Mouse (Mus musculus) forebrain, embryonic 14.5 days (tissue): ENCODE results near the gene Ubn1. TPM values are rescaled to one million over a fixed set of nuclear protein-coding genes. Genes with fewer than 3 reads are reported as not detected.

Experiments used
- ATAC-seq: fragments of 200-750 bp; cut with Nextera tagmentation; 2 replicates; pipeline ENCODE4 v1.8.0; 2017; ENCODE audit warnings: mild to moderate bottlenecking, moderate library complexity
- DNase-seq: peaks from one replicate; pipeline ENCODE4 v3.0.0-alpha.2; 2015; ENCODE audit warnings: low spot score
- H3K27ac ChIP-seq: fragments of 300-500 bp; sonication (generic); 2 replicates; pipeline ENCODE4 v1.5.1; 2014; ENCODE audit warnings: low read depth, mild to moderate bottlenecking, control low read depth, low read length, moderate library complexity
- H3K27me3 ChIP-seq: fragments of 300-500 bp; sonication (generic); replicated peaks from 2 replicates; pipeline ENCODE4 v1.6.1; 2014; ENCODE audit warnings: low read length, control low read depth, mixed read lengths; ENCODE audit not compliant: control insufficient read depth, insufficient read depth
- H3K36me3 ChIP-seq: fragments of 300-500 bp; sonication (generic); 2 replicates; pipeline ENCODE4 v1.6.1; 2014; ENCODE audit warnings: low read length, control low read depth; ENCODE audit not compliant: control insufficient read depth, insufficient read depth
- H3K4me1 ChIP-seq: fragments of 300-500 bp; sonication (generic); 2 replicates; pipeline ENCODE4 v1.6.1; 2014; ENCODE audit warnings: antibody characterized with exemption, low read length, control low read depth; ENCODE audit not compliant: control insufficient read depth, insufficient read depth
- H3K4me2 ChIP-seq: fragments of 300-500 bp; sonication (generic); 2 replicates; pipeline ENCODE4 v1.6.1; 2014; ENCODE audit warnings: mild to moderate bottlenecking, control low read depth, low read length
- H3K4me3 ChIP-seq: fragments of 300-500 bp; sonication (generic); 2 replicates; pipeline ENCODE4 v1.5.1; 2014; ENCODE audit warnings: low read depth, low read length, control low read depth
- H3K9ac ChIP-seq: fragments of 300-500 bp; sonication (generic); 2 replicates; pipeline ENCODE4 v1.6.1; 2014; ENCODE audit warnings: mild to moderate bottlenecking, low read length, control low read depth, moderate library complexity
- H3K9me3 ChIP-seq: fragments of 300-500 bp; sonication (generic); replicated peaks from 2 replicates; pipeline ENCODE4 v1.6.1; 2016; ENCODE audit warnings: low read length, control low read depth, mixed read lengths; ENCODE audit not compliant: control insufficient read depth
- WGBS: fragments of 180-500 bp; shearing (Covaris S2); extraction: QIAGEN DNeasy Blood & Tissue Kit; methylation state at CpG from one replicate; pipeline ENCODE4 v1.1.7; 2014; 5-methylcytosine and 5-hydroxymethylcytosine counted together
- polyA plus RNA-seq: library from polyadenylated mRNA; unstranded; fragments of >200 nt; fragmentation: Nextera tagmentation; extraction: Ambion mirVana; gene quantifications from 2 replicates; pipeline ENCODE4 v1.2.1, GENCODE M21; 2014

Gene Ubn1
- polyA plus RNA-seq, 1 experiment from 2014 or later, result 14.3 TPM

DNA sequence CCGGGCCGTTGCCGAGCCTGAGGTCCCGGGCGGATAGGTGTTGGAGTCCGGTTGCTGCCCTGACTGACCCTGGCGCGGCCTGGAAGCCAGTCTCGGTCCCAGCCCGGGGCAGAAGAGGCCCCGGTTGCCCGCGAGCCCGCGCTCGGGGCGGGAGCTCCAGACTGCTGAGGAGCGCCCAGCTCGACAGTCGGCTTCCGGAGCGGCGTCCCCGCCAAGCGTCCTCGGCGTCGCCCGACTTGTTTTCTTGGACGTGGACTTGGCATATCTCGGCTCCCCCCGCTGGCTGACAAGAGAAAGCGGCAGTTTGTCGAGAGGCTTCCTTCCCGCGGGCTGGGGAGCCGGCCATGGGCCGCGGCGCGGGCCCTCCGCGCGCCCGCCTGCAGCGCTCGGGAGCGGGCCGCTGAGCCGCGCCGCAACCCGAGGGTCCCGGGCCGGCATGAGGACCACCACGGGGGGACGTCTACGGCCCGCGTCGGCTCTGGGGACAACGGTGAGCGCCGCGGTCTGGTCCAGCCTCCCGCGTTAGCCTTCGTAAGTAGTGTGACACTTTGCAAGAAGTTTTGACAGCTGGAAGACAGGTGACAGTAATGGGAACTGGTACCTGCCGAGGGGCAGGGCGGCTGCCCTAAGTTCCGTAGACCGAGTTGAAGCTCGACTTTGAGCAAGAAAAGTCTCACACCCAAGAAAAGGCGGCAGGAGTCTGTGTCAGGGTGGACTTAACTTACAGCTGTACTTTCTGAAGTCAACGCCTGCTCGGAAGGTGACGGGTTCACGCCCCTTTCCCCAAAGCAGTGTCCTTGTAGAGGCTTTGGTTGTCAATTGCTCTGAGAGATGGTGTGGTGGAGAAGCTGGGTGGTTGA, 624 bp downstream of the Ubn1 start:
- Histone ChIP-seq H3K27me3 (no peaks in the 10 kb centered on the region), H3K4me2 (peak overlapping the region; percentile 97), H3K9ac (peak overlapping the region; percentile 91), H3K36me3 (peaks cover 39% of the 10 kb centered on the region), H3K4me3 (peak overlapping the region; percentile 96), H3K9me3 (no peaks in the 10 kb centered on the region), H3K4me1 (peaks cover 19% of the 10 kb centered on the region), H3K27ac (peak overlapping the region; percentile 94)
- ATAC-seq (peak; percentile 54), DNase-seq (peak; percentile 82)
- WGBS, result under 1% methylated on average over 73 of the region's 78 CpGs

DNA sequence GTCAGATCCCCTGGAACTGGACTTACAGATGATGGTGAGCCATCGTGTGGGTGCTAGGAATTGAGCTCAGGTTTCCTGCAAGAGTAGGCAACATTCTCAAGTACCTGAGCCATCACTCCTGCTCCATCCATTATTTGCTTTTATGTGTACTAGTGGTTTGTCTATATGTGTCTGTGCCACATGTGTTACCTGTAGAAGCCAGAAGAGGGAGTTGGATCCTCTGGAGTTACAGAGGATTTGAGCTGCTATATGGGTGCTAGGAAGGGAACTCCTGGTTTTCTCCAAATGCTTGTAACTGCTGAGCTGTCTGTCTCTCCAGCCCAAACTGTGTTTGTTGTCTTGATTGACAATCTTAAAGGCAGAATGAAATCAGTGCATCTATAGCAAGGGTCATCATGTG, 8.3 kb downstream of the Ubn1 start:
- Histone ChIP-seq H3K4me3 (no peak overlapping the region), H3K4me1 (no peaks in the 10 kb centered on the region), H3K27me3 (no peaks in the 10 kb centered on the region), H3K4me2 (no peak overlapping the region), H3K27ac (no peak overlapping the region), H3K9ac (no peak overlapping the region), H3K36me3 (peaks cover 60% of the 10 kb centered on the region), H3K9me3 (no peaks in the 10 kb centered on the region)
- 85% methylated on average over 1 of the region's 1 CpGs for WGBS
- DNase-seq (peak; percentile 20), ATAC-seq (no peak)

- 94% methylated on average over 4 of the region's 4 CpGs for WGBS
- H3K9ac ChIP-seq, result no peak overlapping the region
- H3K4me3 ChIP-seq, result no peak overlapping the region
- H3K36me3 ChIP-seq, result peaks cover 67% of the 10 kb centered on the region
- H3K4me2 ChIP-seq, result no peak overlapping the region
- DNase-seq, result no peak
- no peaks in the 10 kb centered on the region for H3K27me3 ChIP-seq
- H3K9me3 ChIP-seq, result no peaks in the 10 kb centered on the region
- no peaks in the 10 kb centered on the region for H3K4me1 ChIP-seq
- ATAC-seq, result no peak
- H3K27ac ChIP-seq, result no peak overlapping the region
These were observed 13.6 kb downstream of the Ubn1 start for GRCm38 (mm10) chr16:5063472-5063871.

- 88% methylated on average over 3 of the region's 3 CpGs for WGBS
- no peak overlapping the region for H3K27ac ChIP-seq
- H3K4me1 ChIP-seq, result no peaks in the 10 kb centered on the region
- no peaks in the 10 kb centered on the region for H3K27me3 ChIP-seq
- H3K9me3 ChIP-seq, result no peaks in the 10 kb centered on the region
- DNase-seq, result peak; percentile 35
- no peak for ATAC-seq
- peaks cover 82% of the 10 kb centered on the region for H3K36me3 ChIP-seq
- H3K4me3 ChIP-seq, result no peak overlapping the region
- H3K9ac ChIP-seq, result no peak overlapping the region
- no peak overlapping the region for H3K4me2 ChIP-seq
These were observed 20.5 kb downstream of the Ubn1 start for GRCm38 (mm10) chr16:5070321-5070720.

- WGBS, result 95% methylated on average over 7 of the region's 7 CpGs
- no peak overlapping the region for H3K4me2 ChIP-seq
- peaks cover 86% of the 10 kb centered on the region for H3K36me3 ChIP-seq
- no peak overlapping the region for H3K27ac ChIP-seq
- DNase-seq (no peak), ATAC-seq (no peak)
- H3K27me3 ChIP-seq, result no peaks in the 10 kb centered on the region
- no peak overlapping the region for H3K9ac ChIP-seq
- no peaks in the 10 kb centered on the region for H3K9me3 ChIP-seq
- no peak overlapping the region for H3K4me3 ChIP-seq
- no peaks in the 10 kb centered on the region for H3K4me1 ChIP-seq
These were observed 22.1 kb downstream of the Ubn1 start for GRCm38 (mm10) chr16:5071974-5072373.

DNA sequence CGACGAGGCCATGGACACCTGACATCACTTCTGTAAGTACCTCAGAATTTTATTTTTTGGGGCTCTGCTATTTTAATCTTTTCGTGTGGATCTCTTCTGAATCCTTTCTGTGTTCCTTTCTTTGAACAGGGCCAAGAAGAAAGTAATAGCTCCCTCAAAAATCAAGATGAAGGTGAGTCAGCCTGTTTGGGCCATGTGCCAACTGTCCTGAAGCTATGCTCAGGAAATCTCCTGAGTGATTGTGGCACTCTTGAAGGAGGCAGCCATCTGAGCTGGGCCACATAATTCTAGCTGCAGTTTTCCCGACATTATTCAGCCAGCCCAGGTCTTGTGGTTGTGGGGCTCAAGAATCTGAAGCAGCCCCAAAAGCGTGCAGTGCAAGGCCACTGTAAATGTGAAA, 24.5 kb downstream of the Ubn1 start:
- DNase-seq, result no peak
- peaks cover 94% of the 10 kb centered on the region for H3K36me3 ChIP-seq
- 91% methylated on average over 5 of the region's 5 CpGs for WGBS

DNA sequence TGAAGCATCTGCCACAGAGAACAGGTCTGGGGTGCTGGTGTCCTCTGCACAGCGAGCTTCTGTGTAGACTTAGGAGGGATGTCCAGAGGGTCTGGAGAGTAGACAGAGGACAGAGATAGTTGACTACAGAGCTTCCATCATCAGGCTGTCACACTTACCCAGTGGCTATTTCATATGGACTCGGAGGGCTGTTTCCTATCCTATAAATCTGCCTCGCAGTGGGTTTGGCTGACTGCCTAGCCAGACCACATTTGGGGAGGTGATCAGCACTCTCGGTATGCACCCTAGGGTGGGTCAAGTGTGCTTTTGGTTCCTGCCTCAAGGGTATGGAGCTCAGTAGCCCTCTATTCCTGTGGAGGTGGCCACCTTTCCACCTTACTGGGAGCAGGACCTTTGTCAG, 35.3 kb downstream of the Ubn1 start:
- Histone ChIP-seq H3K36me3 (peaks cover 77% of the 10 kb centered on the region), H3K9ac (no peak overlapping the region), H3K27ac (no peak overlapping the region), H3K27me3 (no peaks in the 10 kb centered on the region), H3K4me2 (no peak overlapping the region), H3K4me1 (no peaks in the 10 kb centered on the region), H3K4me3 (no peak overlapping the region), H3K9me3 (no peaks in the 10 kb centered on the region)
- WGBS, result 97% methylated on average over 4 of the region's 4 CpGs
- no peak for DNase-seq
- ATAC-seq, result no peak

More for the DNA sequence above, 24.5 kb downstream of the Ubn1 start:
- Histone ChIP-seq H3K4me2 (no peak overlapping the region), H3K9me3 (no peaks in the 10 kb centered on the region), H3K27ac (no peak overlapping the region), H3K27me3 (no peaks in the 10 kb centered on the region), H3K9ac (no peak overlapping the region), H3K4me3 (no peak overlapping the region), H3K4me1 (no peaks in the 10 kb centered on the region)
- ATAC-seq, result no peak

- ATAC-seq (no peak), DNase-seq (no peak)
- no peak overlapping the region for H3K9ac ChIP-seq
- no peaks in the 10 kb centered on the region for H3K4me1 ChIP-seq
- H3K9me3 ChIP-seq, result no peaks in the 10 kb centered on the region
- H3K4me3 ChIP-seq, result no peak overlapping the region
- H3K27ac ChIP-seq, result no peak overlapping the region
- peaks cover 74% of the 10 kb centered on the region for H3K36me3 ChIP-seq
- no peak overlapping the region for H3K4me2 ChIP-seq
- H3K27me3 ChIP-seq, result no peaks in the 10 kb centered on the region
- 96% methylated on average over 2 of the region's 2 CpGs for WGBS
These were observed 36.3 kb downstream of the Ubn1 start for GRCm38 (mm10) chr16:5086179-5086578.

- ATAC-seq (no peak), DNase-seq (no peak)
- H3K4me1 ChIP-seq, result no peaks in the 10 kb centered on the region
- H3K27me3 ChIP-seq, result no peaks in the 10 kb centered on the region
- no peak overlapping the region for H3K4me3 ChIP-seq
- peaks cover 45% of the 10 kb centered on the region for H3K36me3 ChIP-seq
- 77% methylated on average over 10 of the region's 10 CpGs for WGBS
- no peak overlapping the region for H3K27ac ChIP-seq
- H3K9me3 ChIP-seq, result no peaks in the 10 kb centered on the region
- no peak overlapping the region for H3K9ac ChIP-seq
- H3K4me2 ChIP-seq, result no peak overlapping the region
These were observed 39.2 kb downstream of the Ubn1 start for GRCm38 (mm10) chr16:5089021-5089420.
